Mouse (Mus musculus) G1E (cell line): ENCODE measurements around the gene Snrpd2. TPM values are rescaled to one million over a fixed set of nuclear protein-coding genes. Genes with fewer than 3 reads are reported as not detected.

Experiments
- ATAC-seq: 2 replicates; pipeline ENCODE4 v1.8.0; 2016; ENCODE audit warnings: mild to moderate bottlenecking; ENCODE audit not compliant: insufficient number of reproducible peaks, poor library complexity, low FRiP score, severe bottlenecking; ENCODE audit errors: extremely low read depth
- DNase-seq: peaks from one replicate; pipeline ENCODE4 v3.0.0; 2012; ENCODE audit warnings: low spot score
- H3K27me3 ChIP-seq: 2 replicates; pipeline ENCODE4 v1.6.1; 2012; ENCODE audit warnings: mild to moderate bottlenecking, low read length, inconsistent platforms; ENCODE audit not compliant: insufficient read depth
- H3K36me3 ChIP-seq: replicated peaks from 2 replicates; pipeline ENCODE3; 2012; ENCODE audit warnings: mild to moderate bottlenecking, inconsistent platforms
- H3K4me1 ChIP-seq: 2 replicates; pipeline ENCODE4 v1.6.1; 2012; ENCODE audit warnings: low read depth, low read length, inconsistent platforms, mixed read lengths; ENCODE audit not compliant: insufficient read depth
- H3K4me3 ChIP-seq: 2 replicates; pipeline ENCODE4 v1.5.1; 2012; ENCODE audit warnings: low read depth, mild to moderate bottlenecking, inconsistent platforms, low read length, moderate library complexity, mixed read lengths
- H3K9me3 ChIP-seq: replicated peaks from 2 replicates; pipeline ENCODE4 v1.6.1; 2012; ENCODE audit warnings: inconsistent platforms
- CTCF ChIP-seq: IDR thresholded peaks from 2 replicates; pipeline ENCODE4 v1.5.1; 2012; ENCODE audit warnings: low read depth, low read length, inconsistent platforms, mixed read lengths
- GATA1 ChIP-seq: IDR thresholded peaks from 2 replicates; pipeline ENCODE4 v1.6.1; 2012; ENCODE audit warnings: borderline replicate concordance, low read length, inconsistent platforms, mixed read lengths
- GATA2 ChIP-seq: IDR thresholded peaks from 2 replicates; pipeline ENCODE4 v1.6.1; 2012; ENCODE audit warnings: low read depth, low read length, inconsistent platforms, borderline replicate concordance
- POLR2AphosphoS5 ChIP-seq: IDR thresholded peaks from 2 replicates; pipeline ENCODE4 v1.6.1; 2012; ENCODE audit warnings: low read depth, low read length, inconsistent platforms; ENCODE audit not compliant: insufficient replicate concordance
- TAL1 ChIP-seq: conservative IDR thresholded peaks from 2 replicates; pipeline ENCODE4 v1.6.1; 2012; ENCODE audit warnings: low read depth, low read length, inconsistent platforms, mixed read lengths
- polyA plus RNA-seq: library from polyadenylated mRNA; stranded (reverse); fragments of >175 nt; gene quantifications from 2 replicates; pipeline ENCODE4 v1.2.3, GENCODE M21; 2012
- total RNA-seq, 2 experiments: library from RNA; stranded (forward) in 1 of 2; stranded (reverse) in 1 of 2; fragments of 200-1000 nt in 1 of 2; fragments of >200 nt in 1 of 2; fragmentation: Nextera tagmentation in 1 of 2; gene quantifications; 2 replicates each; pipeline ENCODE4 v1.2.3; 2014 to 2017

The Snrpd2 gene
- total RNA-seq (2014; fragmentation: Nextera tagmentation) (19.5 and 25.5 TPM in 2 replicates), total RNA-seq (2017) (75.1 and 92.3 TPM in 2 replicates), polyA plus RNA-seq (73.1 and 75.0 TPM in 2 replicates)

DNA sequence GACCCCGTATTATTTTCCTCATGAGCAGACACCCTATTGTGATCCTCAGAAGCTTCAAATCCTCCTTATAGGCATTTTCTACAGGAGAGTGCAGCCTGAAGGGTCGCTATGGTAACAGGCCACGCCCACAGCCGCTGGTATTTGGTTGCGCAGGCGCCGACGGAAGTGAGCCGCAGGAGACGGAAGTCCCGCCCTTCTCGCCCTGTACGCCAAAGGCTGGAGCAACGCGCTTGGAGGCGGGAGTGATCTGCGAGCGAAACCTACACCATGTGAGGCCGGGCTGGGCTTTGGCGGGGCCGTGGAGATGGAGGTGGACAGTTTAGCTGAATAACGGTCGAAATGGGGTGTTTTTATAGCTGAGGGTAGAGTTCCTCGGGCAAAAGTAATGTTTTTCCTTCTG, at the start of gene Snrpd2:
TSS of gene Snrpd2 (plus strand) at position 97 of the 400 bp plus-strand sequence.
- no peaks in the 10 kb centered on the region for H3K27me3 ChIP-seq
- DNase-seq (peak; percentile 92), ATAC-seq (peak; percentile 76)
- peak within 1 kb of the TSS; percentile 78 for H3K4me3 ChIP-seq
- H3K4me1 ChIP-seq = peaks cover 44% of the 10 kb centered on the region
- no peaks in the 10 kb centered on the region for H3K9me3 ChIP-seq
- H3K36me3 ChIP-seq = peaks cover 69% of the 10 kb centered on the region
- no peak for TF ChIP-seq TAL1
- TF ChIP-seq POLR2AphosphoS5 = no peak

DNA sequence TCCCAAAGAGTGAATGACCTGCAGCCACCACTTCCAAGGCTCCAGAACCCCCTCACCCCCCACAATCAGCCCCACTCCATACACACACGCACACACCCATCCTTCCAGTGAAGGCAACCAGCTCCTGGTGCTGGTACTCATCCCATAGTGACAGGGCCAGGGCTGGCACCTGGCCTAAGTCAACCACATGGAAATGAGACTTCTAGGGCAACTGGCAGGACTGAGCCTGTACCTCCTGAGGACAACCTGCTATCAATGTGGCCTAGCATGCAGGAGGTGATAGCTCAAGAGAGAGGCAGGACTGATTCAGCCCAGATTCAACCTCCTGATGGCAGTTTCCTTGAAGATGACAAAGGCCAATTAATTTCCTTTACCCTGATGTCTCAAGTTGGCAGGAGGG, 49.2 kb upstream of the Snrpd2 start:
- Histone ChIP-seq H3K27me3 (peaks cover 70% of the 10 kb centered on the region), H3K9me3 (no peaks in the 10 kb centered on the region), H3K36me3 (peaks cover 18% of the 10 kb centered on the region), H3K4me1 (peaks cover 23% of the 10 kb centered on the region), H3K4me3 (no peak overlapping the region)
- no peak for TF ChIP-seq GATA1
- TF ChIP-seq GATA2 = no peak
- TF ChIP-seq CTCF = no peak
- TF ChIP-seq POLR2AphosphoS5 = no peak
- no peak for TF ChIP-seq TAL1
- ATAC-seq (no peak), DNase-seq (no peak)

DNA sequence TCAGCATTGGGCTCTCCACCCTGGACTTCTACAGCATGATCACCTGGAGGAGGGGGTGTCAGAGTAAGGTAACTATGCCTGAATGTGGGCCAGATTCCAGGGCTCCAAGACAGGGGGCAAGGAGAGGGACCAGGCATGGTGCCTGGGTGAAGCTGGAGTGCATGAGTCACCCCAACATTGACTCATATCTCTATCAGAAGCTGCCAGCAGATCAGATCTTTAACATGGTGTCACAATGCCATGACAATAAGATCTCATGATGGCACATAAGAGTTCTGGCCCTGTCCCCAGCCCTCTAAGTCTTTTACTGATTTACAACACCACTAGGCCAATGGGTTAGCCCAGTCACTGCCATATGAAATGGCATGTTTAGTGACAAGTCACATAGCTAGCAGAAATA, 45.8 kb upstream of the Snrpd2 start:
- DNase-seq (no peak), ATAC-seq (no peak)
- Histone ChIP-seq H3K36me3 (no peaks in the 10 kb centered on the region), H3K27me3 (peaks cover 84% of the 10 kb centered on the region), H3K9me3 (no peaks in the 10 kb centered on the region), H3K4me1 (no peaks in the 10 kb centered on the region; the same call in 1 of the 2 replicates), H3K4me3 (no peak overlapping the region)
- no peak for TF ChIP-seq POLR2AphosphoS5
- TF ChIP-seq GATA2 = no peak
- TF ChIP-seq TAL1 = no peak
- no peak for TF ChIP-seq GATA1
- TF ChIP-seq CTCF = no peak

DNA sequence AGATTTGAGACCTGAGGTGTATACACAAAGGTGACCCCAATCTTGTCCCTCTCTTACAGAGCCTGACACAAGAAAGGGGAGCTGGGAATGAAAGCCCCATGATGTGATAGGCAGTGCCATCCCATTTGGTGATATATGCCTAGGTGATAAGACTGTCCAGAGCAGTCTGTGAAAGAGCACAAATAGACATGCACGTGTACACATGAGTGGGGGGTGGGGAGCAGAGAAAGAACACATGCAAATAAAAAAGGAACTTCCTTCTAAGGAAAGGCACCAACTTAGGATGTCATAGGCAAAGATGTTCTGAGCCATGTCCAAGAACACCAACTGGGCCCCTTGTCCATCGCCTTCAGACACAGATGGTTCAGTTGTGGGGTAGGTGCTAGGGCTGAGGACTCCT, 45.0 kb upstream of the Snrpd2 start:
- H3K4me1 ChIP-seq = no peaks in the 10 kb centered on the region; the same call in 1 of the 2 replicates
- H3K9me3 ChIP-seq = no peaks in the 10 kb centered on the region
- no peak overlapping the region for H3K4me3 ChIP-seq
- H3K27me3 ChIP-seq = peaks cover 85% of the 10 kb centered on the region
- DNase-seq = no peak
- H3K36me3 ChIP-seq = no peaks in the 10 kb centered on the region
- TF ChIP-seq CTCF (no peak), TAL1 (no peak), GATA2 (no peak), POLR2AphosphoS5 (no peak), GATA1 (no peak)
- ATAC-seq = no peak

DNA sequence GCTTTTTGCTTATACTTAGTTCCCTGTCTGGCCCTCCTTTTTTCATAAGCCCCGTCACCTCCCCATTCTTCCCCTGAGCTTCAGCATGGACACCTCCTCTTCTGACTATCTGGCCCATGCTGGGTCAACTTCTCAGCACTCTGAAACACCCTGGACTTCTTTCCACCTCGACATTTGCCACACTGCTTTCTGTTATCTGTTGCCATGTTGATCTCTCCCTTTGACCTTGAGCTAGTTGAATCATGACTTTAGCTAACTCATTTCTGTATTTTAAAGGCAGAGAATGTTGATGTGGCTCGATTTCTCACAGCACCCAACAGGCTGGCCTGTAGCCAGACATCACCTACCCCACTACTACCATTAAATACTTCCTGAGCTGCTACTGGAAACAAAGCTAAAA, 42.1 kb upstream of the Snrpd2 start:
- TF ChIP-seq POLR2AphosphoS5 (no peak), GATA2 (no peak)
- no peak overlapping the region for H3K4me3 ChIP-seq
- DNase-seq = no peak
- no peak for ATAC-seq
- H3K4me1 ChIP-seq = no peaks in the 10 kb centered on the region; the same call in 1 of the 2 replicates
- H3K9me3 ChIP-seq = no peaks in the 10 kb centered on the region
- peaks cover 78% of the 10 kb centered on the region for H3K27me3 ChIP-seq
- no peaks in the 10 kb centered on the region for H3K36me3 ChIP-seq

DNA sequence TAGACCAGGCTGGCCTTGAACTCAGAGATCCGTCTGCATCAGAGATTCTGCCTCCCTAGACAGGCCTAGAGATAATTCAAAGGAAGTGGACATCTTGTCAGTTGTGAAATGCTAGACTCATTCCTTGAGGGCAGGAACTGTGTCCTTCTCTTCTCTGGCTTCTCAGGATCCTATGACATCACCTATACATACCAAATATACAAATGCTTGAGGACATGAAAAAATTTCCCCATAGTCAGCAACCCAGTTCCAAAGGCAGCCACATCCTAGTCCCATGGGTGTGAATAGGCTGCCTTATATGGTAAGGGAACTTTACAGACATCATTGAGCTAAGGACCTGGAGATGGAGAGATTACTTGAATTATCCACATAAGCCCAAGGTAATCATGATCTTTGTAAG, 40.0 kb upstream of the Snrpd2 start:
- Histone ChIP-seq H3K9me3 (no peaks in the 10 kb centered on the region), H3K27me3 (peaks cover 65% of the 10 kb centered on the region), H3K4me1 (no peaks in the 10 kb centered on the region; the same call in 1 of the 2 replicates), H3K36me3 (no peaks in the 10 kb centered on the region), H3K4me3 (no peak overlapping the region)
- DNase-seq (no peak), ATAC-seq (no peak)
- TF ChIP-seq TAL1 = no peak
- TF ChIP-seq CTCF = no peak
- no peak for TF ChIP-seq GATA1
- TF ChIP-seq POLR2AphosphoS5 = no peak
- TF ChIP-seq GATA2 = no peak

DNA sequence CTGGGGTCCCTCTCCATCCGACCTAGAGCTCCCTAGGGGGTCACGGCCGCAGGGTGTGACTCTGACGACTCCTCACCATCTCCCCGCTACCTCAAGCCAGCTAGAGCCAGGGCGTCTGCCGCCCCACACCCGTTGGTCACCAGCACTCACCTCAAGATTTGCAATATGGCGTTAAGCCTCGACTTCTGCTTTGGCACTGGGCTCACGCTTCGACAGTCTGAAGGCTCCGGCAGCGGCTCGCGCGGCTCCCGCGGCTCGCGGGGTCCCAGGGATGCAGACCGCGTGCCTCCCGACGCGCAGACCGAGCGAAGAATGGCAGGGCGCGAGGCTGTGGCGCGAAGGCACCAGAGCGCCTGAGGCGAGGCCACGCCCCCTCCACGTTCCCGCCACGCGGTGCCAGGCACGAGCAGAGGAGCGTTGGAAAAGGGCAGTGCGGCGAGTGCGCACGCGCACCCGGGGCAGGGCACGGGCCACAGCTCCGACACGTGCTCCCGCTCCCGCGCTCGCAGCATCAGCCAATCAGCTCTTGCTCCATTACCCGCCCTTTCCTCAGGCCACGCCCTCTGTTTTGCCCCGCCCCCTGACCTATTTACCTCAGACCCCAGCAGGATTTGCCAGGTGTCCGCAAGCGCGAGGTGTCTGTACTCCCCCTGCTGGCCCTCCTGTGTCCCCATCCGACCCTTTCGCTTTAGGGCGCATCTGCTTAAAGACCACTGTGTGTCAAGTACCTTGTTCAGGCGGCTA, 31.3 kb upstream of the Snrpd2 start, which contains the start of gene Gm4969:
TSS of gene Gm4969 (minus strand) at position 341 of the 744 bp plus-strand sequence.
- no peak for ATAC-seq

More for the DNA sequence above, 31.3 kb upstream of the Snrpd2 start, which contains the start of gene Gm4969:
- Histone ChIP-seq H3K27me3 (peaks cover under 1% of the 10 kb centered on the region), H3K36me3 (peaks cover 9% of the 10 kb centered on the region), H3K4me3 (peak within 1 kb of the TSS; percentile 41; the same call in 1 of the 2 replicates), H3K4me1 (peaks cover 24% of the 10 kb centered on the region), H3K9me3 (peaks cover 7% of the 10 kb centered on the region)
- TF ChIP-seq TAL1 = no peak
- no peak for TF ChIP-seq CTCF
- no peak for TF ChIP-seq GATA1
- no peak for TF ChIP-seq GATA2
- TF ChIP-seq POLR2AphosphoS5 = no peak
- no peak for DNase-seq
